In the genomic region with DNA sequence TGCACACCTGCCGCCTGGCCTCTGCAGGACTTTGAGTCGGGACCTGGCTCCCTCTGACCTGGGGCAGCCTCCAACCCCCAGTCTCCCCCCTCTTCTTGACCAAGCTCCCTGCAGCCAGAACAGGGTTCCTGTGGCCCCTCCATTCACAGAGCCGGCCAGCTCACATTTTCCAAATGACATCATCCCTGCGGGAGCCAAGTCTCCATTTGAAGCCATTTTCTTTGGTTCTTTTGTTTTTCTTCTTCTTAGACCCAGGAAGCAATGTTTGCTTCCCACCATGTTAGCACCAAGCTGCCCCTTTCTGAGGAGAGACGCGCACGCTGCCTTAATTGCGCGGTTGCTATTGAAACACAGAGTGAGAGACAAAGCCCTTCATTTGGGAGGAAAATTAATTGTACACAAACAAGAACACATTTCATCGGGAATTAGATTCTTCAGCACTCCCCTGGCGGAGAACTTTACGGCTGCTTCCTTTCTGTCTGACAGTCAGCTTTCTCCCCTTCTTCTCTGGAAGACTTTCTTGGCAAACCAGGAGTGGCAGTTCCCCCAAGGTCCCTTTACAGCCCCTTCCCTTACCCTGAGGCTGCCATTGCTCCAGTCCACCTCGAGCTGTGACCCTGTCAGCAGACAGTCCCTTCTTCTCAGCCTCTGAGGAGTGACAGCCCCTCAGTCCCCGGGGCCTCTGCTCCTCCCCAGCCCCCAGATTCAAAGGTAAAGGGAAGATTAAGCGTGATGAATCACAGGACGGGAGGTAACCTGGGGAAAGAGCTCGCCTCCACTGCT, we compare ENCODE assay signal across 8 mouse cellular contexts.
DNase-seq lines count a peak whose midpoint lies in the region; ATAC-seq and TF ChIP-seq lines count a peak whose summit lies in the region.
"Not testable (repeated sequence)": the region's sequence is repeated elsewhere in the genome, so short reads cannot be mapped to it uniquely, and the experiment has no call there.

No protein-coding gene starts in this region.

- H3K4me2 ChIP-seq in embryonic facial prominence, embryonic 12.5 days (replicated peaks), result 0 out of 2 replicates have a peak overlapping the region, but pooled peaks have one; percentile 24
- H3K4me2 ChIP-seq in heart, postnatal 0 days (ENCODE audit: low read depth, low read length), result not testable (repeated sequence)
- peak overlapping the region; percentile 28 for H3K4me2 ChIP-seq in limb, embryonic 13.5 days (replicated peaks)
- H3K4me2 ChIP-seq in midbrain, embryonic 13.5 days (replicated peaks), result peak overlapping the region; percentile 32
- peak overlapping the region; percentile 19 for H3K4me2 ChIP-seq in stomach, embryonic 14.5 days (replicated peaks; ENCODE audit: low read depth, low read length)

- not testable (repeated sequence) for TF ChIP-seq EP300 in heart, postnatal 0 days (IDR thresholded peaks at IDR 0.05; ENCODE audit: low read depth)

- peak; percentile 42 to 75 for DNase-seq in adrenal gland, adult (ENCODE audit: inconsistent age in 2 of 2, low spot score in 1 of 2)
- DNase-seq in gastrocnemius, postnatal 10 days, result peak; percentile 46
- DNase-seq in heart, postnatal 0 days (ENCODE audit: low spot score), result peak; percentile 45
- peak; percentile 9 for DNase-seq in kidney, adult 18-20 months

- not testable (repeated sequence) for H3K9me3 ChIP-seq in embryonic facial prominence, embryonic 12.5 days; heart, postnatal 0 days (replicated peaks; ENCODE audit: control insufficient read depth, low read length); limb, embryonic 13.5 days; midbrain, embryonic 13.5 days; stomach, embryonic 14.5 days (ENCODE audit: control insufficient read depth, low read depth, low read length)

- ATAC-seq in embryonic facial prominence, embryonic 12.5 days (ENCODE audit: insufficient number of reproducible peaks, insufficient read depth, low FRiP score, low TSS enrichment); heart, postnatal 0 days (ENCODE audit: insufficient read depth, low read depth); stomach, embryonic 14.5 days (ENCODE audit: insufficient number of reproducible peaks, insufficient read depth, low FRiP score, low read depth): not testable (repeated sequence)
- ATAC-seq in limb, embryonic 13.5 days (ENCODE audit: low FRiP score, low read depth), result 0 out of 2 replicates have a peak, but pooled peaks have one; percentile 26
- ATAC-seq in midbrain, embryonic 13.5 days, result peak; percentile 58; the same call in 1 of the 2 replicates

- not testable (repeated sequence) for H3K27ac ChIP-seq in embryonic facial prominence, embryonic 12.5 days
- peak overlapping the region; percentile 34; the same call in 1 of the 2 replicates for H3K27ac ChIP-seq in heart, postnatal 0 days (ENCODE audit: low read depth)
- H3K27ac ChIP-seq in limb, embryonic 13.5 days, result peak overlapping the region; percentile 67; the same call in 1 of the 2 replicates
- H3K27ac ChIP-seq in midbrain, embryonic 13.5 days, result peak overlapping the region; percentile 56; the same call in 1 of the 2 replicates
- peak overlapping the region; percentile 71; the same call in 1 of the 2 replicates for H3K27ac ChIP-seq in stomach, embryonic 14.5 days (ENCODE audit: low read length)

- not testable (repeated sequence) for H3K36me3 ChIP-seq in embryonic facial prominence, embryonic 12.5 days; heart, postnatal 0 days (replicated peaks; ENCODE audit: control insufficient read depth, insufficient read depth, low read length); limb, embryonic 13.5 days; midbrain, embryonic 13.5 days; stomach, embryonic 14.5 days (ENCODE audit: control insufficient read depth, insufficient read depth, low read length)

- H3K27me3 ChIP-seq in embryonic facial prominence, embryonic 12.5 days; heart, postnatal 0 days (ENCODE audit: control insufficient read depth, insufficient read depth, low read length); limb, embryonic 13.5 days; stomach, embryonic 14.5 days (ENCODE audit: control insufficient read depth, insufficient read depth, low read length): not testable (repeated sequence)
- H3K27me3 ChIP-seq in midbrain, embryonic 13.5 days, result peaks cover 38% of the 10 kb centered on the region

- H3K4me1 ChIP-seq in embryonic facial prominence, embryonic 12.5 days, result peaks cover 17% of the 10 kb centered on the region; the same call in 1 of the 2 replicates
- peaks cover 27% of the 10 kb centered on the region for H3K4me1 ChIP-seq in heart, postnatal 0 days (ENCODE audit: control insufficient read depth, insufficient read depth)
- H3K4me1 ChIP-seq in limb, embryonic 13.5 days, result peaks cover 27% of the 10 kb centered on the region
- peaks cover 38% of the 10 kb centered on the region for H3K4me1 ChIP-seq in midbrain, embryonic 13.5 days (replicated peaks)
- H3K4me1 ChIP-seq in stomach, embryonic 14.5 days (ENCODE audit: control insufficient read depth, insufficient read depth, low read length), result peaks cover 16% of the 10 kb centered on the region

- WGBS in embryonic facial prominence, embryonic 12.5 days, result 14% methylated on average over 15 of the region's 17 CpGs
- 55% methylated on average over 14 of the region's 17 CpGs for WGBS in heart, postnatal 0 days
- 7% methylated on average over 14 of the region's 17 CpGs for WGBS in limb, embryonic 13.5 days
- 4% methylated on average over 14 of the region's 17 CpGs for WGBS in midbrain, embryonic 13.5 days
- 13% methylated on average over 14 of the region's 17 CpGs for WGBS in stomach, embryonic 14.5 days

- H3K9ac ChIP-seq in embryonic facial prominence, embryonic 12.5 days; heart, postnatal 0 days (replicated peaks; ENCODE audit: low read depth, low read length); limb, embryonic 13.5 days; midbrain, embryonic 13.5 days (replicated peaks); stomach, embryonic 14.5 days (replicated peaks; ENCODE audit: low read depth, low read length): not testable (repeated sequence)

- TF ChIP-seq CTCF in heart, postnatal 0 days (IDR thresholded peaks at IDR 0.05; ENCODE audit: low read depth), result not testable (repeated sequence)

- H3K4me3 ChIP-seq in embryonic facial prominence, embryonic 12.5 days; heart, postnatal 0 days (ENCODE audit: low read depth, low read length); limb, embryonic 13.5 days; midbrain, embryonic 13.5 days (replicated peaks); stomach, embryonic 14.5 days (ENCODE audit: low read depth, low read length): not testable (repeated sequence)
